Mouse (Mus musculus) left cerebral cortex, adult 2 months (tissue): Measurements from ENCODE around the gene Mmp11. TPM values are rescaled to one million over a fixed set of nuclear protein-coding genes. Genes with fewer than 3 reads are reported as not detected.
A peak's percentile ranks its signal among the peaks of the same experiment; 100 is the strongest.

Experiments
- DNase-seq, 2 experiments: peaks; one replicate each; pipeline ENCODE4 v3.0.0; 2021 to 2022; ENCODE audit warnings: low spot score in 2 of 2, mixed read lengths in 1 of 2; ENCODE audit errors: extremely low spot score in 1 of 2
- H3K27ac ChIP-seq: fragments of 200-600 bp; 2 replicates; pipeline ENCODE4 v1.8.1; 2022
- H3K4me3 ChIP-seq: fragments of 200-600 bp; 2 replicates; pipeline ENCODE4 v1.8.1; 2022
- CTCF ChIP-seq: fragments of 200-600 bp; IDR thresholded peaks from 2 replicates; pipeline ENCODE4 v1.8.1; 2022; ENCODE audit warnings: antibody characterized with exemption, mild to moderate bottlenecking, moderate library complexity
- intact Hi-C: fragments of 180-260 bp; cut with DNase I; formaldehyde crosslinking; loops from one replicate; pipeline ENCODE4 v1.15.1; 2025
- long read RNA-seq, 2 experiments: library from polyadenylated mRNA; stranded (forward); transcript quantifications; one replicate each; pipeline ENCODE4 v2.0.0; 2021; ENCODE audit warnings: borderline mapping rate in 2 of 2
- total RNA-seq, 2 experiments: library from RNA; stranded (reverse); gene quantifications; 2 replicates each; pipeline ENCODE4 v1.2.3; 2021

Gene Mmp11
- total RNA-seq, result 1 to 10 TPM; 1.3 TPM
- long read RNA-seq, experiment 1, partial matches to known transcripts, result 0 of 3 reads
- long read RNA-seq, experiment 1, other reads (novel, unspliced or antisense), result 3 of 3 reads
- long read RNA-seq, experiment 2, partial matches to known transcripts, result 1 of 3 reads
- long read RNA-seq, experiment 2, other reads (novel, unspliced or antisense), result 2 of 3 reads

- no peak for TF ChIP-seq CTCF
- Histone ChIP-seq H3K27ac (peak within 1 kb of the TSS; percentile 95), H3K4me3 (peak within 1 kb of the TSS; percentile 69)
- DNase-seq, result peak; percentile 73 to 77
- intact Hi-C loops, result loop anchor here (5.0 kb wide), 1 partner anchor 39 kb away; no protein-coding TSS in a partner anchor
Measured at GRCm38 (mm10) chr10:75935680-75936541, at the start of gene Mmp11. Mmp11 (minus strand) TSS chr10:75936496.

DNA sequence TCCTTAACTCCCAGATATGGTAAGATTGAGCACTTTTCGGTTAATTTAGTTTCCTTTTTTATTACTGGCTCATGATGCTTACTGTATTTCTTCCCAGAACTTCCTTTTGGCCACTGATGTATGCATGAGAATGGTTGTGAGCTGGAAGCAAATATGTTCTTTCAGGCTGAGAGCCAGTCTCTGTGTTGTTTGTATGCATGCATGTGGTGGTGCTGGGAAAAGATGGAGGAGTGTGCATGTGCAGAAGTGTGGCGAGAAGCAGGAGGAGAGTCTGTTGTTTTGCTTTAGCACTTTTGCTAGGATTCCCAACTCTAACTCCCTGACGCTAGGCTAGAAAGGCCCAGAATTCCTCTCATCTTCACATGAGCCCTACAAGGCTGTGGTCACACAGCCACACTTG is 43.1 kb upstream of the Mmp11 start:
- no peak for TF ChIP-seq CTCF
- intact Hi-C loops, result loop anchor here (10.0 kb wide), 1 partner anchor 225 kb away; no protein-coding TSS in a partner anchor
- no peak overlapping the region for H3K27ac ChIP-seq
- no peak overlapping the region for H3K4me3 ChIP-seq
- no peak for DNase-seq

- DNase-seq, result no peak
- TF ChIP-seq CTCF, result no peak
- Histone ChIP-seq H3K4me3 (no peak overlapping the region), H3K27ac (no peak overlapping the region)
- intact Hi-C loops, result loop anchor here (10.0 kb wide), 1 partner anchor 226 kb away; no protein-coding TSS in a partner anchor
Measured at GRCm38 (mm10) chr10:75978835-75979157, 42.5 kb upstream of the Mmp11 start.

DNA sequence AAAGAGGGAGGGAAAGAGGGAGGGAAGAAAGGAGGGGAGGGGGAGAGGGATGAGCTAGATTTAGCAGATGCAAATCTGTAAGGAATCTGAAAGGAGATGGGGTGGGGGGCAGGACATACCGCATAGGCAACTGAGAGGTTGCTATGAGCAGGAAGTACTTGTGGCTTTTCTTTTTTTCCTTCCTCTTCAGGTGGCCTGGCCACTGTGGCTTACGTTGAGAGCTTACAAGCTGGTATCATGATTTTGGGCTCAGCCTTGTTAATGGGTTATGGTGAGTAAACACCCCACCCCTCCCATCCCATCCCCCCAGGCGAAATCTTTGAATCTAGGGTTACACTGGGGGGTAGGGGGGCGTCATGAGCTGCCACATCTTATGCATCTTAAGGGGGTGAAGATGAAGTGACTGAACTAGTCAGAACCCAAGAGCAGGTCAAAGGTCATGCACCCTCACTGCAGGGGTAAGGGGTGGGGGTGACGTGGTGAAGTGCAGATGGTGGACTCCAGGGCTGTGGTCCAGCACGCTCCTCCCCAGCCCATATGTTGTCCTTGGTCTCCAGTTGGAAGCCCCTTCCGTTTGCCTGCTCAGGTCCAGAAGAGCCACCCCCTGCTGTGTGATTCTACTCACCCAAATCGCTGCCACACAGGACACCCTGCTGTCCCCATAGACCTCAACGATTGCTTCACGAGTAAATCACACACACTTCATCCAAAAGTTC is 42.0 kb upstream of the Mmp11 start:
- H3K27ac ChIP-seq, result no peak overlapping the region
- no peak for DNase-seq
- intact Hi-C loops, result loop anchor here (10.0 kb wide), 1 partner anchor 227 kb away; no protein-coding TSS in a partner anchor
- H3K4me3 ChIP-seq, result no peak overlapping the region
- no peak for TF ChIP-seq CTCF

- peak; percentile 52 for TF ChIP-seq CTCF
- intact Hi-C loops, result loop anchor here (10.0 kb wide), 1 partner anchor 230 kb away; no protein-coding TSS in a partner anchor
- Histone ChIP-seq H3K27ac (no peak overlapping the region), H3K4me3 (no peak overlapping the region)
- DNase-seq, result no peak
Measured at GRCm38 (mm10) chr10:75975216-75975615, 38.9 kb upstream of the Mmp11 start.

GRCm38 (mm10) chr10:75973846-75974245 is 37.5 kb upstream of the Mmp11 start:
- no peak for TF ChIP-seq CTCF
- H3K27ac ChIP-seq, result no peak overlapping the region
- no peak for DNase-seq
- H3K4me3 ChIP-seq, result no peak overlapping the region
- intact Hi-C loops, result loop anchor here (10.0 kb wide), 1 partner anchor 231 kb away; no protein-coding TSS in a partner anchor

- intact Hi-C loops, result loop anchor here (10.0 kb wide), 1 partner anchor 770 kb away; no protein-coding TSS in a partner anchor
- TF ChIP-seq CTCF, result no peak
- no peak within 1 kb of the TSS for H3K27ac ChIP-seq
- no peak within 1 kb of the TSS for H3K4me3 ChIP-seq
- no peak for DNase-seq
Measured at GRCm38 (mm10) chr10:75954381-75954811, 18.1 kb upstream of the Mmp11 start, which contains the start of gene Gm5134. Gm5134 (plus strand) TSS chr10:75954514.

DNA sequence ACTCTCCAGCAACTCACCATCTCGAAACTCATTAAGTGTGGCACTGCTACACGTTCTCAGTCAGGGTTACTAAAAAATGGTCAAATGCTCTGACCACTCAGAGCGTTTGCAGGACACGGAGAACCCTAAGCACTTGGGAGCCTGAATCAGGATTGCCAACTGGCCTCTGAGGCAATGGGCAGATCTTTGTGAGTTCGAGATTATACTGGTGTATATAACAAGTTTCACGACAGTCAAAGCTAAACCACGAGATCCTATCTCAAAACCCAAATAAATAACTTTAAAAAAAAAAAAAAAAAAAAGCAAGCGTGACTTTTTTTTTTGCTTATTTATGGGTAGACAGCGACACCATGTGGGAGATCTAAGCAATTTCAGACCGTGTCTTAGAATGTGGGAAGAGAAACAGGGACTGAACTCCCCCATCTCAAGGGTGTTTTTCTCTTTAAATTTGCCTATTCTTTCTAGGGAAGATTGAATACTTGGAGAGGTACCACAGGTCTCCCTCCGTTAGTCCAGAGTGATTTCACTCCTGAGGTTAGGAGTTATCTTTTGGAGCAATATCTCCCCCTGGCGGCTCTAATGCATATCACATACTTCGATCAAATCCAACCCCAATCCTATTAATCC is 15.2 kb upstream of the Mmp11 start:
- TF ChIP-seq CTCF, result peak; percentile 78
- intact Hi-C loops, result loop anchor here (1.0 to 10.0 kb wide), 6 partner anchors 31 to 767 kb away; partner anchors contain the start of gene Smarcb1
- no peak for DNase-seq

DNA sequence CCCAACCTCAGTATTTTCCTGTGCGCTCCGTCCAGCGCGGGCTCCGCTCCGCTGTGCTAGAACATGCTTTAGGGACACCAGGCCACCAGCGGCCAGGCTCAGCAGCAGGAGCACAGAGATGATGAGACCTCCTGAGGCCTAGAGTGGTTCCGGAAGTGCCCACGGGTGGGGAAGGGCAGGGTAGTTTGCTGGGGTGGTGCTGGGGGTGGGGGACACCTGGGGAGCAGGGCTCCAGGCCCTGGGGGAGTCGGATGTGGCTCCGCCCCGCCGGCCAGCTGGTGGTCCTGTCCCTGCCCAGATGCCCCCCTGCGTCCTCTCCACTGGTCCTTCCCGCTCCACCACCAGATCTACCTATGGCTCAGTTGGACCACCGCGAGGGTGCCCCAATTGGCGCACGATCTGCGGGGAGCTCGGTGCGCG is 14.5 kb upstream of the Mmp11 start:
- DNase-seq, result no peak
- no peak for TF ChIP-seq CTCF
- H3K27ac ChIP-seq, result no peak overlapping the region
- intact Hi-C loops, result loop anchor here (1.0 to 10.0 kb wide), 6 partner anchors 30 to 766 kb away; partner anchors contain the start of gene Smarcb1
- H3K4me3 ChIP-seq, result peak overlapping the region; percentile 37

More for the DNA sequence above, 15.2 kb upstream of the Mmp11 start:
- no peak overlapping the region for H3K27ac ChIP-seq
- peak overlapping the region; percentile 37 for H3K4me3 ChIP-seq

DNA sequence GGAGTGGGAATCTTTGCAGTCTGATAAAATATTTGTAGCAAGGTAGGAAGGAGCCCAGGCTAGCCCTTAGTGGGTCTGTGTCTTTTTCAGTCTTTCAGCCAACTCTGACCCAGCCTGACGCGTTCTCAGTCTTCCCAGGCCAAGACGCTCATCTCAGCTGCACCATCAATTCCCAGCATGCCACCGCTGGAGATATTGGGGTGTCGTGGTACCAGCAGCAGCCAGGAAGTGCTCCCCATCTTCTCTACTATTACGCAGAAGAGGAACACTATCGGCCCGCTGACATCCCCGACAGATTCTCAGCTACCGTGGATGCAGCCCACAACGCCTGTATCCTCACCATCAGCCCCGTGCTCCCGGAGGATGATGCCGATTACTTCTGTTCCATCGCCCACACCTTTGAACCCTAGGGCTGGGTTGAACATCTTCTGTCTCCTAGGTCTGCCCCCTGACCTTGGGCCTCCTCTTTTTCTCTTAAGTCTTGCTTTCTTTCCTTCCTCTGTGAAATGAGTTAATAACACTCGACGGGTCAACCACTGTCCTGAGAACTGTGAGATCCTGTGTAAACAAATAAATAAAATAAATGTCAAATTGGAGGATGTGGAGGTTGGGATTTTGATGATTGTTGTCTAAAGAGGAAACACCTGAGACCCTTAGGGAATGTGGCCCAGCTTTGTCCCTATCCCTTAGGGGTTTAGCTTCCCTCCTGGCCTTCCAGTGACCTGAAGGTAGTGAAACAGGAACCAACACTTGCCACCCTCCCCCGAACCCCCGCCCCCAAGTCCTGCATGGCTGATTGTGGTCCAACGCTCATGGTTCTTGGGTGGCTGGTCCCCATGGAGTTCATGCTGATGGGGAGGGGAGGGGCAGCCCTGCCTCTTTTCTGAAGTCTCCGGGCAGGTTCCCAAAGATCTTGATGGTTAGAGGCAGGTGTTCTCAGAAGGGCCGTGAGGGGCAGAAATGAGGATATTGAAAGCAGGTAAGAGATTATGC is 13.1 kb upstream of the Mmp11 start:
- no peak for TF ChIP-seq CTCF
- no peak overlapping the region for H3K4me3 ChIP-seq
- intact Hi-C loops, result loop anchor here (2.0 to 10.0 kb wide), 3 partner anchors 29 to 765 kb away; partner anchors contain the start of gene Smarcb1
- H3K27ac ChIP-seq, result no peak overlapping the region
- DNase-seq, result no peak
